Mouse (Mus musculus) lung, adult 18-20 months (tissue): ENCODE measurements at regions not wholly inside any gene's neighbourhood (a gene's known extent, or its start where the extent isn't known, plus 50 kb on each side); places are given as distances from the start of the nearest gene placed in this dataset.
"Not testable (repeated sequence)": the region's sequence is repeated elsewhere in the genome, so short reads cannot be mapped to it uniquely, and the experiment has no call there.

ENCODE experiments used
- DNase-seq, 2 experiments: peaks; one replicate each; pipeline ENCODE4 v3.0.0; 2022; ENCODE audit warnings: mixed read lengths in 2 of 2

GRCm38 (mm10) chr1:64463715-64464290 lies 68.6 kb upstream of the Creb1 start:
- no peak for DNase-seq

GRCm38 (mm10) chr1:64461616-64462015 lies 70.8 kb upstream of the Creb1 start:
- not testable (repeated sequence) for DNase-seq

- DNase-seq = no peak
Observed at GRCm38 (mm10) chr1:64457872-64458271, 74.6 kb upstream of the Creb1 start.

- DNase-seq = no peak
Observed at GRCm38 (mm10) chr1:64449141-64449540, 83.3 kb upstream of the Creb1 start.

- peak in 1 of 2 experiments; percentile 43 for DNase-seq
Observed at GRCm38 (mm10) chr1:64448090-64448489, 84.4 kb upstream of the Creb1 start.

GRCm38 (mm10) chr1:64446492-64446891 lies 86.0 kb upstream of the Creb1 start:
- DNase-seq = no peak

- peak; percentile 58 to 64 for DNase-seq
Observed at GRCm38 (mm10) chr1:64445919-64446318, 86.5 kb upstream of the Creb1 start.

- DNase-seq = no peak
Observed at GRCm38 (mm10) chr1:64443436-64443835, 89.0 kb upstream of the Creb1 start.

- no peak for DNase-seq
Observed at GRCm38 (mm10) chr1:64442179-64442874, 90.1 kb upstream of the Creb1 start.

- no peak for DNase-seq
Observed at GRCm38 (mm10) chr1:64423256-64423655, 109.2 kb upstream of the Creb1 start.

GRCm38 (mm10) chr1:64418567-64418966 lies 113.9 kb upstream of the Creb1 start:
- no peak for DNase-seq

GRCm38 (mm10) chr1:64415906-64416305 lies 116.5 kb upstream of the Creb1 start:
- no peak for DNase-seq

- DNase-seq = no peak
Observed at GRCm38 (mm10) chr1:64413181-64413560, 119.3 kb upstream of the Creb1 start.

GRCm38 (mm10) chr1:64412481-64413180 lies 119.8 kb upstream of the Creb1 start:
- DNase-seq = no peak

- DNase-seq = no peak
Observed at GRCm38 (mm10) chr1:64411851-64412480, 120.5 kb upstream of the Creb1 start.

GRCm38 (mm10) chr1:64408807-64409582 lies 123.5 kb upstream of the Creb1 start:
- no peak for DNase-seq

GRCm38 (mm10) chr1:64391525-64391924 lies 140.9 kb upstream of the Creb1 start:
- no peak for DNase-seq

- DNase-seq = no peak
Observed at GRCm38 (mm10) chr1:64381264-64381663, 151.2 kb upstream of the Creb1 start.

- DNase-seq = not testable (repeated sequence)
Observed at GRCm38 (mm10) chr1:64376426-64376825, 156.0 kb upstream of the Creb1 start.

GRCm38 (mm10) chr1:64374286-64375071 lies 158.0 kb upstream of the Creb1 start:
- DNase-seq = peak; percentile 27 to 45

GRCm38 (mm10) chr1:64364095-64364494 lies 168.3 kb upstream of the Creb1 start:
- DNase-seq = no peak
